Mouse (Mus musculus): ENCODE measurements around the gene Rhoq. TPM values are rescaled to one million over a fixed set of nuclear protein-coding genes. Genes with fewer than 3 reads are reported as not detected.

The Rhoq gene
- polyA plus RNA-seq, 1 experiment from 2014 or later: 19.8 TPM

- Histone ChIP-seq H3K4me3 (no peak overlapping the region), H3K9me3 (replicated peaks) (no peaks in the 10 kb centered on the region), H3K4me2 (no peak overlapping the region), H3K27me3 (no peaks in the 10 kb centered on the region), H3K36me3 (peaks cover 28% of the 10 kb centered on the region; the same call in 1 of the 2 replicates), H3K27ac (no peak overlapping the region), H3K4me1 (replicated peaks) (no peaks in the 10 kb centered on the region), H3K9ac (no peak overlapping the region)
- WGBS: 82% methylated on average over 6 of the region's 6 CpGs
- no peak for ATAC-seq (replicated peaks; ENCODE audit: insufficient number of reproducible peaks, insufficient read depth, low FRiP score, low read depth)
Measured at GRCm38 (mm10) chr17:86997323-86997722, 34.4 kb downstream of the Rhoq start.

- H3K9me3 ChIP-seq (replicated peaks): no peaks in the 10 kb centered on the region
- H3K9ac ChIP-seq: no peak overlapping the region
- H3K27me3 ChIP-seq: no peaks in the 10 kb centered on the region
- ATAC-seq (replicated peaks; ENCODE audit: insufficient number of reproducible peaks, insufficient read depth, low FRiP score, low read depth): no peak
- H3K4me3 ChIP-seq: no peak overlapping the region
- 85% methylated on average over 3 of the region's 3 CpGs for WGBS
- H3K4me2 ChIP-seq: no peak overlapping the region
- H3K36me3 ChIP-seq: peaks cover 2% of the 10 kb centered on the region; the same call in 1 of the 2 replicates
- no peaks in the 10 kb centered on the region for H3K4me1 ChIP-seq (replicated peaks)
- no peak overlapping the region for H3K27ac ChIP-seq
Measured at GRCm38 (mm10) chr17:87008950-87009349, 46.1 kb downstream of the Rhoq start.

DNA sequence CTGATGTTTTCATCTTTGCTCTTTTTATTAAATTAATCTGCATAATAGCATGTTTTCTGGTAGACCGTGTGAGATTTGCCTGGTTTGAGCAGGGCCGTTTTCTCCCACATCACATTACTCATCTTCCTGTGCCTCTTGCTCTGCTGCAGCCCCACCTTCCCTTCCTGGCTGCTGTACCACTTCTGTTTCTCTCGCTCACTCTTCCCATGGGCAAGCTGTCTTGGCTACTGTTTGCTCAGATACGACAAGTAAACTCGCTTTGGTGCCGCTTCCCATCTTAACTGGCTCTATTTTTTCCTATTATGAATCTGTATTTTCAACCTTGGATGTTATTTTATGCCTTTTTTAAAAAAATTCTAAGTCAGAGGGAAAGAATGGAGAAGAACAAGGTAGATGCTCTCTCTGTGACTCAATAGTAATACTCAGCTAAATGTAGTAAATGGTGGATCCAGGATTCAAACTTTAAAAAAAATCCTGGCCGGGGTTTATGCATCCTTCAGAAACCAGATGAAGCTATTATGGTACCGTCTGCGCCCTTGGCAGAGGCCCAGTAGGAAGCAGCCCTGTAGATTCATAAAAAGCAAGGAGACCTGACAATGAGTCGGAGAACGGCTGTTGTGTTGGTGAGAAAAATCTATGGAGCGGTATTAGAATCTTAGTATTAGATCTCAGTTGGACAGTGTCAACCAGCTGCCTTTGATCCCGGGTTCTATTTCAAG, 48.6 kb downstream of the Rhoq start:
- WGBS: 77% methylated on average over 13 of the region's 13 CpGs
- H3K4me2 ChIP-seq: no peak overlapping the region
- H3K36me3 ChIP-seq: peaks cover 2% of the 10 kb centered on the region; the same call in 1 of the 2 replicates
- H3K9ac ChIP-seq: no peak overlapping the region
- no peaks in the 10 kb centered on the region for H3K4me1 ChIP-seq (replicated peaks)
- no peak overlapping the region for H3K27ac ChIP-seq
- no peak for ATAC-seq (replicated peaks; ENCODE audit: insufficient number of reproducible peaks, insufficient read depth, low FRiP score, low read depth)
- H3K9me3 ChIP-seq (replicated peaks): no peaks in the 10 kb centered on the region
- no peaks in the 10 kb centered on the region for H3K27me3 ChIP-seq
- no peak overlapping the region for H3K4me3 ChIP-seq

DNA sequence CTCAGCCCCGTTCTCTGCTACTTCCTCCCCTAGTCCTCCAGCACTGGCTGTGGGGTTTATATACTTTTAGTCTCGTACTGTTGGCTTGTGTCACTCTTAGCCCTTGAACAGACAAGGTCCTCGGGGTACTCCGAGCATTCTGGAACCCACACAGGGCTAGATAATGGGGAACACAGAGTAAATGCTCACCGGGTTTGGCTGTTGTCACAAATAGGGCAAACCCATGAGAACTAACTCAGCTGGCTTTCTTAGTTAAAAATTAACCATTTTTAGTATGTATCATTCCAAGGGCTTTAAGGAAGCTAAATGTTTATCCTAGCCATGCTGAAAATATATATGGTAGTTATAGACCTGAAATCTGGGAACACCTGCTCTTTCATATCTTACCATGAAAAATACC, 56.8 kb downstream of the Rhoq start:
- WGBS: 87% methylated on average over 5 of the region's 5 CpGs
- no peak overlapping the region for H3K9ac ChIP-seq
- no peak overlapping the region for H3K27ac ChIP-seq
- no peaks in the 10 kb centered on the region for H3K9me3 ChIP-seq (replicated peaks)
- no peaks in the 10 kb centered on the region; the same call in none of the 2 replicates for H3K36me3 ChIP-seq
- ATAC-seq (replicated peaks; ENCODE audit: insufficient number of reproducible peaks, insufficient read depth, low FRiP score, low read depth): no peak
- H3K4me1 ChIP-seq (replicated peaks): peaks cover 4% of the 10 kb centered on the region
- H3K27me3 ChIP-seq: no peaks in the 10 kb centered on the region
- no peak overlapping the region for H3K4me3 ChIP-seq
- no peak overlapping the region for H3K4me2 ChIP-seq

GRCm38 (mm10) chr17:87024491-87025242, 61.8 kb downstream of the Rhoq start:
- Histone ChIP-seq H3K4me1 (replicated peaks) (peaks cover 14% of the 10 kb centered on the region), H3K4me2 (peak overlapping the region; percentile 87), H3K27me3 (no peaks in the 10 kb centered on the region), H3K27ac (no peak overlapping the region), H3K9me3 (replicated peaks) (no peaks in the 10 kb centered on the region), H3K9ac (peak overlapping the region; percentile 72), H3K4me3 (peak overlapping the region; percentile 93), H3K36me3 (peaks cover 11% of the 10 kb centered on the region)
- no peak for ATAC-seq (replicated peaks; ENCODE audit: insufficient number of reproducible peaks, insufficient read depth, low FRiP score, low read depth)
- 1% methylated on average over 55 of the region's 55 CpGs for WGBS

DNA sequence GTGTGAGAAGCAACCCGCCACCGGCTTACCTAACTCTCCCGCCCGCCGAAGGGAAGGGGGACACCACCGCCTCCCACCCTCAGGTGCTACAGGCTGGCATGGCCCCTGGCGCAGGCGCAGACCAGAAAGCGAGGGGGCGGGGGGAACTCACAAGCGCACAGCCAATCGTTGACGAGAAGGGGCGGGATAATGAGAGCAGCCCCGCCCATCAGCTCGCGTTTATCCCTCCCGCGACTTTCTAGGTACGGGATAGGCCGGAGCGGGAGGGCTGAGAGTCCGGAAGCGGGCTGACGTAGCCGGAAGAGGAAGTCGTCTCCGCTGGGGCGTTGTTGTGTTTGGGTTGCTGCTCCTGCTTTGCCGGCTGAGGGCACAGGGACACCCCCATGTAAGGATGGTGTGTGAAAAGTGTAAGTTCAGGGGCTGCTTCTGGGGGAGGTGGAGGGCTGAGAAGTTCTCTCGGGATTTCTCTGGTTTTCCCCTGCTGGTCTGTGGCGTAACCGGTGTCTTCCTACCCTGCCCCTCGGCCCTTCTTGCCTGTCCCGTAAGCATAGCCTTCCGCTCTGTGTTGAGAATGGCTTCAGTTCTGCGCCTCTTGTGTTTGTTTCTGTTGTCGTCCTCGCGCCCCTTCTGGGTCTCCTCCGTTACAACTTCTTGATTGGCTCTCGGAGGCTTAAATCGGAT, 62.5 kb downstream of the Rhoq start, which contains the start of the genes Pigf and Cript:
TSS of gene Pigf (minus strand) at position 138 of the 681 bp plus-strand sequence.
TSS of gene Cript (plus strand) at position 282 of the 681 bp plus-strand sequence.
- peak within 1 kb of the TSS; percentile 73 for H3K9ac ChIP-seq
- H3K27me3 ChIP-seq: no peaks in the 10 kb centered on the region
- H3K9me3 ChIP-seq (replicated peaks): no peaks in the 10 kb centered on the region
- WGBS: under 1% methylated on average over 43 of the region's 43 CpGs
- peak; percentile 100 for ATAC-seq (replicated peaks; ENCODE audit: insufficient number of reproducible peaks, insufficient read depth, low FRiP score, low read depth)
- H3K36me3 ChIP-seq: peaks cover 11% of the 10 kb centered on the region
- peak within 1 kb of the TSS; percentile 47; the same call in 1 of the 2 replicates for H3K27ac ChIP-seq
- H3K4me2 ChIP-seq: peak within 1 kb of the TSS; percentile 87
- H3K4me1 ChIP-seq (replicated peaks): peaks cover 14% of the 10 kb centered on the region
- peak within 1 kb of the TSS; percentile 93 for H3K4me3 ChIP-seq

GRCm38 (mm10) chr17:87036141-87037073, 73.5 kb downstream of the Rhoq start:
- Histone ChIP-seq H3K27ac (no peak overlapping the region), H3K27me3 (no peaks in the 10 kb centered on the region), H3K36me3 (peaks cover 28% of the 10 kb centered on the region; the same call in 1 of the 2 replicates), H3K9me3 (replicated peaks) (no peaks in the 10 kb centered on the region), H3K4me3 (no peak overlapping the region), H3K4me1 (replicated peaks) (no peaks in the 10 kb centered on the region), H3K9ac (no peak overlapping the region), H3K4me2 (no peak overlapping the region)
- 54% methylated on average over 10 of the region's 10 CpGs for WGBS
- no peak for ATAC-seq (replicated peaks; ENCODE audit: insufficient number of reproducible peaks, insufficient read depth, low FRiP score, low read depth)

DNA sequence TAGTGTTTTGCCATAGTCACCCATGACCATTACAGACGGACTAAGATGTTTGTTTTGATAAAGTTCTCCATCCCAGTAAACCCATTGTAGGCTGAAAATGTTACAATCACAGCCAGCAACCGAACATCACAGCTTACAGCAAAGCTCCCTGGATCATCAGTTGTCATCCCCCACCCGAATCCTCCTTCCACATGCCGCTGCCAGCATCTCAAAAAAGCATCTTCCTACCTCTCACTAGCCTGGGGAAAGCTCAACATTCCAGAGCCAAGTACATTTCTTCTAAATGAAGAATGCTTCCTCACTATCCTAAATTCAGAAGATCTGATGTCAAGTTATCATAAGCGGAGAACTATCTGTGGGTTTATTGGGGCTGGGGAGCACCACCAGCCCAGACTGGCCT, 75.6 kb downstream of the Rhoq start:
- 85% methylated on average over 5 of the region's 5 CpGs for WGBS
- ATAC-seq (replicated peaks; ENCODE audit: insufficient number of reproducible peaks, insufficient read depth, low FRiP score, low read depth): no peak

DNA sequence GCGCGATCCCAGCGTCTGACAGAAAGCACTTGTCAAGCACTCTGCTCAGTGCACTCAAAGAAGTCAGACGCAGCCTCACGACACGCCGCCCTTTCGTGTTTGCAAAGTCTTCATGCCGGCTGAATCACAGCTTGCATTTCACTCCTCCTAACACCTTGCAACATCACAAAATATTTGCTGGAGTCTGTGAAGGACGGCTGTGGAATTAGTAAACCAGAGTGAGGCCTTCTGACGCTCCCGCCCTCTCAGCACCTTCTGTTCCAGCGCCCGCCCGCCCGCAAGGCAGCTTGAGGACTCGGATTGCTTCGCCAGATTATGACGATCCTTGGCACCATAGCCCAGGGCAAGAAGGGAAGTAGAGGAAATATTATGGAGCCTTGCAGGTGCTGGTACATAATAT, 78.9 kb downstream of the Rhoq start:
- no peaks in the 10 kb centered on the region for H3K9me3 ChIP-seq (replicated peaks)
- 54% methylated on average over 19 of the region's 19 CpGs for WGBS
- H3K4me3 ChIP-seq: no peak overlapping the region
- no peaks in the 10 kb centered on the region for H3K27me3 ChIP-seq
- H3K27ac ChIP-seq: no peak overlapping the region
- H3K9ac ChIP-seq: no peak overlapping the region
- peaks cover 6% of the 10 kb centered on the region; the same call in 1 of the 2 replicates for H3K36me3 ChIP-seq
- ATAC-seq (replicated peaks; ENCODE audit: insufficient number of reproducible peaks, insufficient read depth, low FRiP score, low read depth): no peak
- H3K4me1 ChIP-seq (replicated peaks): no peaks in the 10 kb centered on the region
- no peak overlapping the region for H3K4me2 ChIP-seq

More for the DNA sequence above, 75.6 kb downstream of the Rhoq start:
- Histone ChIP-seq H3K27ac (no peak overlapping the region), H3K4me2 (no peak overlapping the region), H3K9ac (no peak overlapping the region), H3K27me3 (no peaks in the 10 kb centered on the region), H3K9me3 (replicated peaks) (no peaks in the 10 kb centered on the region), H3K36me3 (peaks cover 21% of the 10 kb centered on the region; the same call in 1 of the 2 replicates), H3K4me1 (replicated peaks) (no peaks in the 10 kb centered on the region), H3K4me3 (no peak overlapping the region)

DNA sequence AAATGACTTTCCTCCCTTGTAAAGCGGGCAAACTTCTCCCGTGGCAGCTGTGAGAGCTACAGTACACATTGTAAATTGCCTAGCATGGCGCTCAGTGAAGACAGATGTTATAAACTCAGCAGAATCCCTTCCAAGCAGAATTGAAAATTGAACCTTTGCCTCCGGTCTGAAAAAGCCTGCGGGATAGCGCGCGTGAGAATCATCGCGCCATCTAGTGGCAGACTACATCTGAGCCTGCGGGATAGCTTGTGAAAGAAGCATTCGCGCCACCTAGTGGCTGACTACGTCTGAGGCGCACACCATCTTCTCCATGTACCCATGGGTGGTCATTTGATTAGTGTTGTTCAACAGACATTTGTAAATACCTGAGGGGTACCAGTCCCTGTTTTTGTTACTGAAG, 81.5 kb downstream of the Rhoq start:
- Histone ChIP-seq H3K36me3 (no peaks in the 10 kb centered on the region), H3K4me1 (replicated peaks) (no peaks in the 10 kb centered on the region), H3K9me3 (replicated peaks) (no peaks in the 10 kb centered on the region), H3K27ac (no peak overlapping the region), H3K4me3 (no peak overlapping the region), H3K4me2 (0 out of 2 replicates have a peak overlapping the region, but pooled peaks have one; percentile 23), H3K9ac (no peak overlapping the region), H3K27me3 (no peaks in the 10 kb centered on the region)
- 2% methylated on average over 15 of the region's 15 CpGs for WGBS
- ATAC-seq (replicated peaks; ENCODE audit: insufficient number of reproducible peaks, insufficient read depth, low FRiP score, low read depth): 0 out of 2 replicates have a peak, but pooled peaks have one; percentile 27

Data from heart, embryonic 15.5 days (tissue).